Mouse (Mus musculus): Measurements from ENCODE around the gene Psg27. TPM values are rescaled to one million over a fixed set of nuclear protein-coding genes. Genes with fewer than 3 reads are reported as not detected.

Psg27 gene
- polyA plus RNA-seq, 1 experiment from 2014 or later: not detected

Other genes with a start within 250 kb of the Psg27 start
- gene Psg18, start 212.3 kb downstream of the Psg27 start, polyA plus RNA-seq (2016; fragmentation: Nextera tagmentation; extraction: Ambion mirVana): not detected in 2 replicates
- gene Psg28, start 135.3 kb downstream of the Psg27 start, polyA plus RNA-seq (2016; fragmentation: Nextera tagmentation; extraction: Ambion mirVana): not detected in 2 replicates
- gene Psg26, start 83.1 kb downstream of the Psg27 start, polyA plus RNA-seq (2016; fragmentation: Nextera tagmentation; extraction: Ambion mirVana): not detected in 2 replicates
- gene Psg25, start 35.0 kb downstream of the Psg27 start, polyA plus RNA-seq (2016; fragmentation: Nextera tagmentation; extraction: Ambion mirVana): not detected in 2 replicates
- gene Psg23, start 49.2 kb upstream of the Psg27 start, polyA plus RNA-seq (2016; fragmentation: Nextera tagmentation; extraction: Ambion mirVana): not detected in 2 replicates
- not detected in 2 replicates for gene Psg21, start 89.4 kb upstream of the Psg27 start, polyA plus RNA-seq (2016; fragmentation: Nextera tagmentation; extraction: Ambion mirVana)
- gene Psg20, start 118.9 kb upstream of the Psg27 start, polyA plus RNA-seq (2016; fragmentation: Nextera tagmentation; extraction: Ambion mirVana): not detected in 2 replicates
- gene Psg22, start 150.8 kb upstream of the Psg27 start, polyA plus RNA-seq (2016; fragmentation: Nextera tagmentation; extraction: Ambion mirVana): not detected in 2 replicates
- gene Psg19, start 231.2 kb upstream of the Psg27 start, polyA plus RNA-seq (2016; fragmentation: Nextera tagmentation; extraction: Ambion mirVana): not detected in 2 replicates

Measured in limb, embryonic 12.5 days (tissue).